Mouse (Mus musculus) forebrain, postnatal 0 days (tissue): ENCODE results near the gene Gm47985. TPM values are rescaled to one million over a fixed set of nuclear protein-coding genes. Genes with fewer than 3 reads are reported as not detected.

Experiments
- ATAC-seq: fragments of 200-750 bp; cut with Nextera tagmentation; 2 replicates; pipeline ENCODE4 v1.8.0; 2017; ENCODE audit warnings: mild to moderate bottlenecking, moderate library complexity
- DNase-seq: peaks from one replicate; pipeline ENCODE4 v3.0.0-alpha.2; 2015
- H3K27ac ChIP-seq: fragments of 300-500 bp; sonication (generic); 2 replicates; pipeline ENCODE4 v1.5.1; 2014; ENCODE audit warnings: low read depth, mild to moderate bottlenecking, antibody characterized with exemption, low read length, moderate library complexity, mixed read lengths
- H3K27me3 ChIP-seq: fragments of 300-500 bp; sonication (generic); 2 replicates; pipeline ENCODE4 v1.6.1; 2014; ENCODE audit warnings: mild to moderate bottlenecking, low read length, mixed read lengths; ENCODE audit not compliant: insufficient read depth
- H3K36me3 ChIP-seq: fragments of 300-500 bp; sonication (generic); 2 replicates; pipeline ENCODE4 v1.6.1; 2014; ENCODE audit warnings: mild to moderate bottlenecking, moderate library complexity; ENCODE audit not compliant: insufficient read depth
- H3K4me1 ChIP-seq: fragments of 300-500 bp; sonication (generic); 2 replicates; pipeline ENCODE4 v1.6.1; 2014; ENCODE audit warnings: antibody characterized with exemption; ENCODE audit not compliant: insufficient read depth
- H3K4me2 ChIP-seq: fragments of 300-500 bp; sonication (generic); 2 replicates; pipeline ENCODE4 v1.6.1; 2014; ENCODE audit warnings: low read depth, mild to moderate bottlenecking, moderate library complexity
- H3K4me3 ChIP-seq: fragments of 300-500 bp; sonication (generic); 2 replicates; pipeline ENCODE4 v1.5.1; 2014; ENCODE audit warnings: low read depth, low read length, mixed read lengths
- H3K9ac ChIP-seq: fragments of 300-500 bp; sonication (generic); 2 replicates; pipeline ENCODE4 v1.6.1; 2014; ENCODE audit warnings: mild to moderate bottlenecking
- H3K9me3 ChIP-seq: fragments of 300-500 bp; sonication (generic); 2 replicates; pipeline ENCODE4 v1.6.1; 2016; ENCODE audit warnings: low read length
- CTCF ChIP-seq: sonication (generic); IDR thresholded peaks from 2 replicates; pipeline ENCODE4 v1.5.1; 2016; ENCODE audit warnings: antibody characterized with exemption, control low read depth, low read depth
- WGBS: fragments of 180-500 bp; shearing (Covaris S2); extraction: QIAGEN DNeasy Blood & Tissue Kit; methylation state at CpG from one replicate; pipeline ENCODE4 v1.1.7; 2014; 5-methylcytosine and 5-hydroxymethylcytosine counted together
- polyA plus RNA-seq: library from polyadenylated mRNA; unstranded; fragments of >200 nt; fragmentation: Nextera tagmentation; extraction: Ambion mirVana; gene quantifications from 2 replicates; pipeline ENCODE4 v1.2.1, GENCODE M21; 2015
- total RNA-seq: library from RNA; depleted of rRNA; stranded (reverse); fragments of >200 nt; gene quantifications from 2 replicates; pipeline ENCODE4 v1.2.3, GENCODE M21; 2014

The Gm47985 gene
- total and polyA plus RNA-seq, 2 experiments from 2014 or later, result not detected

- H3K9me3 ChIP-seq, result no peaks in the 10 kb centered on the region
- no peaks in the 10 kb centered on the region for H3K36me3 ChIP-seq
- H3K9ac ChIP-seq, result no peak overlapping the region
- no peak overlapping the region for H3K4me3 ChIP-seq
- H3K27ac ChIP-seq, result no peak overlapping the region
- 75% methylated on average over 2 of the region's 2 CpGs for whole genome bisulfite sequencing
- H3K4me2 ChIP-seq, result no peak overlapping the region
- DNase-seq (no peak), ATAC-seq (no peak)
- no peak for TF ChIP-seq CTCF
- H3K27me3 ChIP-seq, result no peaks in the 10 kb centered on the region
- H3K4me1 ChIP-seq, result no peaks in the 10 kb centered on the region
Measured at GRCm38 (mm10) chr1:151158857-151159510, 23.4 kb upstream of the Gm47985 start.

DNA sequence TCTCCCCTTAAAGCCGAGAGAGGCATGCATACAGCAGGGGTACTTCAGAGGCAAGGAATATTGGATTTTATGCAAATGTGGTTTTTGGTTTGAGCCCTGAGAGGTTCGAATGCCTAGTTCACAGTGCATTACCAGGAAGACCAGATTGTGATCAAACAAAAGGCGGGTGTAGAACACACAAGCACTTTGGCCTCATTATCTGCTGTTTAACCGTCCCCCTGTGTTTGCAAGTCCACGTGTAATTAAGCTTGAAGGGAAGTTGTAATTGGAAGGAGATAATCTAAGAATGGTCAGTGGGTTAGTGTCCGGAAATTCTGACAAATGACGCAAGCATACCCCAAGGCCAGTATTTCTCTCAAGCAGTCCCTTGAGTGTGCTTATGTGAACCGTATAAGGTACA is 16.3 kb upstream of the Gm47985 start:
- H3K4me2 ChIP-seq, result no peak overlapping the region
- ATAC-seq, result no peak
- no peak for TF ChIP-seq CTCF
- no peaks in the 10 kb centered on the region; the same call in 1 of the 2 replicates for H3K4me1 ChIP-seq
- H3K9me3 ChIP-seq, result no peaks in the 10 kb centered on the region
- H3K9ac ChIP-seq, result no peak overlapping the region
- no peak overlapping the region for H3K27ac ChIP-seq
- no peaks in the 10 kb centered on the region for H3K27me3 ChIP-seq
- no peak for DNase-seq
- no peak overlapping the region for H3K4me3 ChIP-seq
- no peaks in the 10 kb centered on the region for H3K36me3 ChIP-seq
- WGBS, result 26% methylated on average over 8 of the region's 8 CpGs

DNA sequence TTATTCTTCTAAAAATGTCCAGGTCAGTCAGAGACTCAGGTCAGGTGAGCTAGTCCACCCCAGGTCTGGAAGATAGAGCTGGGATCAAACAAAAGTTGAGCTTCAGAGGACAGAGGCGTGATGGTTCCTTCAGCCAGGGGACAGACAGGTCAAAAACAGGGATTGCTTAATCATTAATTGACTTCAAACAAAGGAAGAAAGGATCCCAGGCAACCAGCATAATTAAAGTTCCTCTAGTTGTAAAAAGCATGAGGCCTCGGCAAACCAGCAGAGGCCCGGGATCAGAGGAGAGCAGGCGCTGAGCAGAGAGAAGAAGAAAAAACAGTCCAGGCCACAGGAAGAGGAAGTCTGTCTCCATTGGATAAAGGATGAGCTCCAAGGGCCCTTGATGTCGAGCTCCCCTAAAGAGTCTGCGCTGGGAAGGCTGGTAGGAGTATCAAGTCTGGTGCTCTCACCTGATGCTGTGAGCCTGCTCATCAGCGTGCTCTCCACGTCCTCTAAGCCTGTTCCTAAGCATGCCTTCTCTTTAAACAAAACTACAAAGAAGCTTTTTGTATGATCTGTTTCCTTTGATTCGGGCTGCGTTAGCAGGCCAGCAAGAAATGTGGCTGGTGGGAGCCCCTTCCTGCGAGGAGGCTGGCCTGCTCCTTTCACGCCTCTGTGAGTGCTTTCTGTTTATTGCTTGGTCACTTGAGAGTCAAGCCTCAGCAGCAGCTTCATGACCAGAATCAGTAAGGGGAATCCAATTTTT is 14.9 kb upstream of the Gm47985 start:
- H3K4me1 ChIP-seq, result no peaks in the 10 kb centered on the region; the same call in 1 of the 2 replicates
- H3K36me3 ChIP-seq, result no peaks in the 10 kb centered on the region
- ATAC-seq, result peak; percentile 75
- H3K4me2 ChIP-seq, result no peak overlapping the region
- 11% methylated on average over 12 of the region's 12 CpGs for WGBS
- no peaks in the 10 kb centered on the region for H3K27me3 ChIP-seq
- H3K27ac ChIP-seq, result no peak overlapping the region
- TF ChIP-seq CTCF, result no peak
- no peak overlapping the region; the same call in 1 of the 2 replicates for H3K9ac ChIP-seq
- peak; percentile 37 for DNase-seq
- no peaks in the 10 kb centered on the region for H3K9me3 ChIP-seq
- H3K4me3 ChIP-seq, result no peak overlapping the region

- no peaks in the 10 kb centered on the region for H3K36me3 ChIP-seq
- H3K4me3 ChIP-seq, result no peak overlapping the region
- DNase-seq, result no peak
- no peak for TF ChIP-seq CTCF
- H3K9me3 ChIP-seq, result no peaks in the 10 kb centered on the region
- ATAC-seq, result no peak
- 59% methylated on average over 3 of the region's 3 CpGs for whole genome bisulfite sequencing
- no peak overlapping the region for H3K9ac ChIP-seq
- H3K4me2 ChIP-seq, result no peak overlapping the region
- H3K27ac ChIP-seq, result no peak overlapping the region
- H3K4me1 ChIP-seq, result no peaks in the 10 kb centered on the region; the same call in 1 of the 2 replicates
- no peaks in the 10 kb centered on the region for H3K27me3 ChIP-seq
Measured at GRCm38 (mm10) chr1:151168637-151169036, 13.7 kb upstream of the Gm47985 start.

GRCm38 (mm10) chr1:151171572-151172461 is 10.5 kb upstream of the Gm47985 start:
- peak; percentile 62 for ATAC-seq
- TF ChIP-seq CTCF, result no peak
- H3K4me2 ChIP-seq, result no peak overlapping the region
- no peaks in the 10 kb centered on the region for H3K36me3 ChIP-seq
- H3K4me1 ChIP-seq, result no peaks in the 10 kb centered on the region
- H3K27ac ChIP-seq, result peak overlapping the region; percentile 35; the same call in 1 of the 2 replicates
- H3K4me3 ChIP-seq, result no peak overlapping the region
- H3K27me3 ChIP-seq, result no peaks in the 10 kb centered on the region
- 64% methylated on average over 2 of the region's 2 CpGs for WGBS
- DNase-seq, result no peak
- no peak overlapping the region for H3K9ac ChIP-seq
- H3K9me3 ChIP-seq, result no peaks in the 10 kb centered on the region

GRCm38 (mm10) chr1:151177030-151177936 is 5.1 kb upstream of the Gm47985 start:
- DNase-seq (no peak), ATAC-seq (peak; percentile 74)
- WGBS, result 9% methylated on average over 10 of the region's 10 CpGs
- Histone ChIP-seq H3K36me3 (no peaks in the 10 kb centered on the region), H3K27me3 (no peaks in the 10 kb centered on the region), H3K27ac (no peak overlapping the region), H3K4me2 (peak overlapping the region; percentile 26), H3K4me1 (no peaks in the 10 kb centered on the region), H3K4me3 (peak overlapping the region; percentile 9; the same call in 1 of the 2 replicates), H3K9me3 (no peaks in the 10 kb centered on the region), H3K9ac (no peak overlapping the region)
- no peak for TF ChIP-seq CTCF
